8 mouse cellular contexts compared by ENCODE assay signal in genomic region chr12:103643336-103643735, GRCm38 (mm10). TPM values are rescaled to one million over a fixed set of nuclear protein-coding genes. Genes with fewer than 3 reads are reported as not detected.
A peak's percentile ranks its signal among the peaks of the same experiment; 100 is the strongest.
DNase-seq lines count a peak whose midpoint lies in the region.

No protein-coding gene starts in this region.

- intact Hi-C loops in heart, postnatal 36 days (cut with DNase I), result loop anchor here (1.0 kb wide), 1 partner anchor 99 kb away; no protein-coding TSS in a partner anchor

- peak; percentile 60 to 65 for DNase-seq in B cell, adult 2 months
- DNase-seq in adrenal gland, adult (ENCODE audit: inconsistent age in 2 of 2, low spot score in 1 of 2), result peak; percentile 76 to 95
- DNase-seq in embryo, embryonic 10.5 days (ENCODE audit: low spot score), result peak; percentile 90
- peak; percentile 63 to 83 for DNase-seq in heart, postnatal 36 days
- peak; percentile 42 to 87 for DNase-seq in layer of hippocampus, adult 8-10 months (ENCODE audit: low spot score in 2 of 2)
- DNase-seq in lung, postnatal 25 days (ENCODE audit: low spot score), result peak; percentile 76
- DNase-seq in right cerebral cortex, adult 18-20 months, result peak; percentile 66
- peak; percentile 86 for DNase-seq in urinary bladder, postnatal 14 days (ENCODE audit: low spot score)

RNA-seq across cellular contexts. Expression of gene Serpina10, which starts 12.1 kb away (rescaled TPM):
- total RNA-seq in heart, postnatal 36 days (2021), result not detected
- under 1 TPM in 1 of 4 experiments, not detected in 3; 0.21 TPM for total RNA-seq in layer of hippocampus, adult 8-10 months (2022)

RNA-seq across cellular contexts. Expression of gene Serpina6, which starts 13.7 kb away (rescaled TPM):
- not detected for total RNA-seq in heart, postnatal 36 days (2021)
- total RNA-seq in layer of hippocampus, adult 8-10 months (2022), result not detected

RNA-seq across cellular contexts. Expression of gene Serpina16, which starts 32.6 kb away (rescaled TPM):
- total RNA-seq in heart, postnatal 36 days (2021), result not detected
- total RNA-seq in layer of hippocampus, adult 8-10 months (2022), result not detected

RNA-seq across cellular contexts. Expression of gene Serpina1f, which starts 52.0 kb away (rescaled TPM):
- total RNA-seq in heart, postnatal 36 days (2021), result not detected
- not detected for total RNA-seq in layer of hippocampus, adult 8-10 months (2022)

Comparison
In these comparisons a context has a peak if more than half of its experiments do, and no peak if none do; other contexts are left out.
1. Peak in every context shown above with its lines: DNase-seq.